Mouse (Mus musculus) limb, embryonic 11.5 days (tissue): ENCODE measurements around the gene Luc7l. TPM values are rescaled to one million over a fixed set of nuclear protein-coding genes. Genes with fewer than 3 reads are reported as not detected.

ENCODE experiments used
- ATAC-seq: fragments of 200-750 bp; cut with Nextera tagmentation; 2 replicates; pipeline ENCODE4 v1.8.0; 2017; ENCODE audit warnings: low read depth; ENCODE audit not compliant: insufficient number of reproducible peaks, low FRiP score, low TSS enrichment
- DNase-seq: peaks from one replicate; pipeline ENCODE4 v3.0.0-alpha.2; 2015; ENCODE audit warnings: low spot score
- H3K27ac ChIP-seq: fragments of 300-500 bp; sonication (generic); replicated peaks from 2 replicates; pipeline ENCODE4 v1.5.1; 2014; ENCODE audit warnings: low read depth, mild to moderate bottlenecking, low read length
- H3K27me3 ChIP-seq: fragments of 300-500 bp; sonication (generic); 2 replicates; pipeline ENCODE4 v1.6.1; 2014; ENCODE audit warnings: mild to moderate bottlenecking, low read length, mixed read lengths; ENCODE audit not compliant: control insufficient read depth, insufficient read depth
- H3K36me3 ChIP-seq: fragments of 300-500 bp; sonication (generic); 2 replicates; pipeline ENCODE4 v1.6.1; 2014; ENCODE audit warnings: mild to moderate bottlenecking, low read length, moderate library complexity, mixed read lengths; ENCODE audit not compliant: control insufficient read depth, insufficient read depth
- H3K4me1 ChIP-seq: fragments of 300-500 bp; sonication (generic); 2 replicates; pipeline ENCODE4 v1.6.1; 2014; ENCODE audit warnings: low read length, mixed read lengths; ENCODE audit not compliant: control insufficient read depth, insufficient read depth
- H3K4me2 ChIP-seq: fragments of 300-500 bp; sonication (generic); 2 replicates; pipeline ENCODE4 v1.6.1; 2014; ENCODE audit warnings: low read depth, mild to moderate bottlenecking, moderate library complexity; ENCODE audit not compliant: severe bottlenecking
- H3K4me3 ChIP-seq: fragments of 300-500 bp; sonication (generic); 2 replicates; pipeline ENCODE4 v1.5.1; 2014; ENCODE audit warnings: low read depth, low read length
- H3K9ac ChIP-seq: fragments of 300-500 bp; sonication (generic); 2 replicates; pipeline ENCODE4 v1.6.1; 2014; ENCODE audit warnings: mild to moderate bottlenecking, low read length
- H3K9me3 ChIP-seq: fragments of 300-500 bp; sonication (generic); 2 replicates; pipeline ENCODE4 v1.6.1; 2016; ENCODE audit warnings: low read length; ENCODE audit not compliant: control insufficient read depth
- WGBS: fragments of 180-500 bp; shearing (Covaris S2); extraction: QIAGEN DNeasy Blood & Tissue Kit; methylation state at CpG from one replicate; pipeline ENCODE4 v1.1.7; 2014; 5-methylcytosine and 5-hydroxymethylcytosine counted together
- polyA plus RNA-seq: library from polyadenylated mRNA; unstranded; fragments of >200 nt; fragmentation: Nextera tagmentation; extraction: Ambion mirVana; gene quantifications from 2 replicates; pipeline ENCODE4 v1.2.1, GENCODE M21; 2014

Gene Luc7l
- polyA plus RNA-seq, 1 experiment from 2014 or later, result 146 TPM

DNA sequence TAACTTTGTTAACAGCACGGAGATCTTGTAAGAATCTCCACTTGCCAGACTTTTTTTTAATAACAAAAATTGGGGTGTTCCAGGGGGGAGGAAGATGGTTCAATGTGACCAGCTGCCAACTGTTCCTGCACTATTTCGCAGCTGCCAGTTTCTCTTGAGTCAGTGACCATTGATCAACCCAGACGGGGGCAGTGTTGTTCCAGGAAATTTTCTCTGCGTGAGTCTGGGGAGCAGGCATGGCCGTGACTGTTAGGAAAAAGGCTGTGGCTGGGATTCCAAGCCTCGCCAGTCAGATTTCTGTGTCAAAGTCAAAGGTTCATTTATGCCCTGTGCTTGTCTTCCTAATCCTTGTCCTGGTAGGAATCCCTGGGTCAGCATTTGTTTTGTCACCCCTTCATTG, 61.6 kb downstream of the Luc7l start:
- Histone ChIP-seq H3K9me3 (no peaks in the 10 kb centered on the region), H3K4me2 (no peak overlapping the region), H3K4me3 (no peak overlapping the region), H3K27me3 (no peaks in the 10 kb centered on the region), H3K4me1 (no peaks in the 10 kb centered on the region), H3K27ac (no peak overlapping the region), H3K9ac (no peak overlapping the region), H3K36me3 (no peaks in the 10 kb centered on the region)
- WGBS, result 13% methylated on average over 6 of the region's 6 CpGs
- peak; percentile 82 for DNase-seq
- no peak for ATAC-seq

- no peak overlapping the region for H3K27ac ChIP-seq
- no peak overlapping the region for H3K4me2 ChIP-seq
- H3K27me3 ChIP-seq, result no peaks in the 10 kb centered on the region
- ATAC-seq, result no peak
- no peaks in the 10 kb centered on the region for H3K36me3 ChIP-seq
- no peak overlapping the region for H3K9ac ChIP-seq
- WGBS, result 32% methylated on average over 10 of the region's 10 CpGs
- no peaks in the 10 kb centered on the region for H3K4me1 ChIP-seq
- no peak overlapping the region for H3K4me3 ChIP-seq
- DNase-seq, result no peak
- H3K9me3 ChIP-seq, result no peaks in the 10 kb centered on the region
These were observed 62.8 kb downstream of the Luc7l start for GRCm38 (mm10) chr17:26315474-26315873.

DNA sequence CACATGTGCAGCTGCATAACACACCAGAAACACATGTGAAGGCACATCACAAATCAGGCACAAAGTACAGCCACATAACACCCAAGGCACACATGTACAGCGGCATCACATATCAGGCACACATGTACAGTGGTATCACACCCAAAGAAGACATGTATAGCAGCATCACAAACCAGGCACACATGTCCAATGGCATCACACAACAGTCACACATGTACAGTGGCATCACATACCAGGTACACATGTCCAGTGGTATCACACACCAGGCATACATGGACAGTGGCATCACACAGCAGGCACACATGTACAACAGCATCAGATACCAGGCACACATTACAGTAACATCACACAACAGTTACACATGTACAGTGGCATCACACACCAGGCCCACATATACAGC, 65.7 kb downstream of the Luc7l start:
- H3K36me3 ChIP-seq, result no peaks in the 10 kb centered on the region
- DNase-seq (no peak), ATAC-seq (no peak)
- H3K4me1 ChIP-seq, result no peaks in the 10 kb centered on the region
- H3K27ac ChIP-seq, result no peak overlapping the region
- no peak overlapping the region for H3K4me3 ChIP-seq
- 94% methylated on average over 1 of the region's 1 CpGs for WGBS
- no peaks in the 10 kb centered on the region for H3K9me3 ChIP-seq
- H3K9ac ChIP-seq, result no peak overlapping the region
- no peak overlapping the region for H3K4me2 ChIP-seq
- H3K27me3 ChIP-seq, result no peaks in the 10 kb centered on the region

Other genes starting within 250 kb of the Luc7l start
- gene Rab11fip3, start 183.3 kb upstream of the Luc7l start, polyA plus RNA-seq, result 15.9 and 17.4 TPM in 2 replicates
- gene Decr2, start 162.6 kb upstream of the Luc7l start, polyA plus RNA-seq, result 19.0 and 22.3 TPM in 2 replicates
- 111 and 122 TPM in 2 replicates for gene Nme4, start 157.3 kb upstream of the Luc7l start, polyA plus RNA-seq
- 0.40 and 0.55 TPM in 2 replicates for gene Tmem8, start 139.6 kb upstream of the Luc7l start, polyA plus RNA-seq
- 259 and 283 TPM in 2 replicates for gene Mrpl28, start 129.4 kb upstream of the Luc7l start, polyA plus RNA-seq
- gene Axin1, start 114.2 kb upstream of the Luc7l start, polyA plus RNA-seq, result 17.1 and 23.7 TPM in 2 replicates
- 0.27 and 1.1 TPM in 2 replicates for gene Pdia2, start 53.8 kb upstream of the Luc7l start, polyA plus RNA-seq
- gene Rgs11, start 49.9 kb upstream of the Luc7l start, polyA plus RNA-seq, result 1.1 and 1.8 TPM in 2 replicates
- 3.5 and 4.7 TPM in 2 replicates for gene Arhgdig, start 45.1 kb upstream of the Luc7l start, polyA plus RNA-seq
- 25.7 and 26.0 TPM in 2 replicates for gene Fam234a, start 8.7 kb upstream of the Luc7l start, polyA plus RNA-seq
- 0.21 and 0.27 TPM in 2 replicates for gene Neurl1b, start 161.9 kb downstream of the Luc7l start, polyA plus RNA-seq